Mouse (Mus musculus) C2C12 (cell line): ENCODE data around the gene Lbx1.

ENCODE experiments used
- CEBPB ChIP-seq: IDR thresholded peaks from one replicate; pipeline ENCODE4 v1.6.1; 2011; ENCODE audit warnings: low read depth, mild to moderate bottlenecking, control low read depth, moderate library complexity
- CTCF ChIP-seq: IDR thresholded peaks from one replicate; pipeline ENCODE4 v1.5.1; 2011; ENCODE audit not compliant: control insufficient read depth, insufficient read depth, insufficient read length
- FOSL1 ChIP-seq: IDR thresholded peaks from one replicate; pipeline ENCODE4 v1.8.0; 2011; ENCODE audit warnings: mild to moderate bottlenecking, low read length; ENCODE audit not compliant: poor library complexity, insufficient read depth, severe bottlenecking
- MAX ChIP-seq: IDR thresholded peaks from one replicate; pipeline ENCODE4 v1.6.1; 2011; ENCODE audit warnings: mild to moderate bottlenecking, control low read depth
- MYOD1 ChIP-seq: IDR thresholded peaks from one replicate; pipeline ENCODE4 v1.6.1; 2011; ENCODE audit warnings: low read depth; ENCODE audit not compliant: control insufficient read depth, insufficient read length
- MYOG ChIP-seq: IDR thresholded peaks from one replicate; pipeline ENCODE4 v1.6.1; 2011; ENCODE audit not compliant: control insufficient read depth, insufficient read length; ENCODE audit errors: extremely low read depth
- USF1 ChIP-seq: IDR thresholded peaks from one replicate; pipeline ENCODE4 v1.6.1; 2011; ENCODE audit warnings: low read depth, mild to moderate bottlenecking, control low read depth, moderate library complexity

DNA sequence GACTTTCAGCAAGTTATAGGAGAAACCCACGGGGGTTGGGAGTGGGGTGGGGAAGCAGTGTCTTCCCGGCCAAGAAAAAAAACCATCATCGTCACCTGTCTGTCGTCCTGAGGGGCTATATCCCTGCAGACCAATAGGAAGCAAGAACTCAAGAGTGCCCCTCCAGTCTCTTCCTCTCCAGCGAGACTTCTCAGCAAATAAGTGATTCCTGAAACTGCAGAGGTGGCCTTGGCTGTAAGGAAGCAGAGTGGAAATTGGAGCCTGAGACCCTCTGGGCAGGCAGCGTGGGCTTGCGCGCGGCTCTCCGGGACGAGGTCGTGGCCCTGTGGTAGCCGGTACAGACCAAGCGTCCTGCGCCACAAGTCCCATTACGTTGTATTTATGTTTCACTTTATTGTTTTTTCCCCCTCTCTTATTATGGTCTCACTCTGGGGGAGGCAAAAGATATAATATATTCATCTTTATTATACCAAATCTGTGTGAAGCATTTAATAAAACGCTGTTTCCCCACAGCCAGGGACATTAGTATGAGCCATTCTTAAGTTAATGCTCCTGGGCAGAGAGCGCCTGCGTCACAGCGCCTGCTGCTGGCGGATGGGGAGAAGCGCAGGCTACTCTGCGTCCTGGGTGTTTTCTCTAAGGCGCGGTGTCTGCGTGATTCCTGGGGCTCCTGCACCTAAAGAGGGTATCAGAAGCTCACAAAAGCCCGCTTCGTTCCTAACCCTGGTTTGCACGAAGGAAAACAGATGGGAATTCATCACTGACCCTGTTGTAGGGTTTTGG, 8.5 kb upstream of the Lbx1 start:
- TF ChIP-seq MYOD1 (no peak), MAX (no peak), CTCF (peak; percentile 48), USF1 (no peak), FOSL1 (no peak), MYOG (no peak), CEBPB (no peak)
